Mouse (Mus musculus) hindbrain, embryonic 13.5 days (tissue): ENCODE results near the gene Rnf217. TPM values are rescaled to one million over a fixed set of nuclear protein-coding genes. Genes with fewer than 3 reads are reported as not detected.

Source experiments
- ATAC-seq: fragments of 200-750 bp; cut with Nextera tagmentation; 2 replicates; pipeline ENCODE4 v1.8.0; 2017; ENCODE audit warnings: moderate TSS enrichment; ENCODE audit not compliant: low FRiP score
- H3K27ac ChIP-seq: fragments of 300-500 bp; sonication (generic); 2 replicates; pipeline ENCODE4 v1.5.1; 2015; ENCODE audit warnings: inconsistent platforms, mild to moderate bottlenecking, moderate library complexity
- H3K27me3 ChIP-seq: fragments of 300-500 bp; sonication (generic); 2 replicates; pipeline ENCODE4 v1.6.1; 2015; ENCODE audit warnings: mild to moderate bottlenecking, inconsistent platforms
- H3K36me3 ChIP-seq: fragments of 300-500 bp; sonication (generic); 2 replicates; pipeline ENCODE4 v1.6.1; 2015; ENCODE audit warnings: mild to moderate bottlenecking, inconsistent platforms
- H3K4me1 ChIP-seq: fragments of 300-500 bp; sonication (generic); replicated peaks from 2 replicates; pipeline ENCODE4 v1.6.1; 2015; ENCODE audit warnings: inconsistent platforms
- H3K4me2 ChIP-seq: fragments of 300-500 bp; sonication (generic); 2 replicates; pipeline ENCODE4 v1.6.1; 2015; ENCODE audit warnings: inconsistent platforms, mild to moderate bottlenecking, moderate library complexity
- H3K4me3 ChIP-seq: fragments of 300-500 bp; sonication (generic); 2 replicates; pipeline ENCODE4 v1.5.1; 2015; ENCODE audit warnings: mild to moderate bottlenecking, inconsistent platforms
- H3K9ac ChIP-seq: fragments of 300-500 bp; sonication (generic); 2 replicates; pipeline ENCODE4 v1.6.1; 2015; ENCODE audit warnings: mild to moderate bottlenecking, inconsistent platforms
- H3K9me3 ChIP-seq: fragments of 300-500 bp; sonication (generic); 2 replicates; pipeline ENCODE4 v1.6.1; 2016; ENCODE audit warnings: inconsistent platforms
- WGBS: fragments of 180-500 bp; shearing (Covaris S2); methylation state at CpG from one replicate; pipeline ENCODE4 v1.1.7; 2015; 5-methylcytosine and 5-hydroxymethylcytosine counted together
- polyA plus RNA-seq: library from polyadenylated mRNA; unstranded; fragments of >200 nt; fragmentation: Nextera tagmentation; extraction: Ambion mirVana; gene quantifications from 2 replicates; pipeline ENCODE4 v1.2.1, GENCODE M21; 2015

Gene Rnf217
- polyA plus RNA-seq, 1 experiment from 2014 or later = 1.5 TPM

- Histone ChIP-seq H3K4me1 (peaks cover 7% of the 10 kb centered on the region), H3K9me3 (no peaks in the 10 kb centered on the region), H3K27ac (no peak overlapping the region), H3K36me3 (no peaks in the 10 kb centered on the region), H3K4me2 (no peak overlapping the region), H3K4me3 (no peak overlapping the region), H3K9ac (no peak overlapping the region), H3K27me3 (no peaks in the 10 kb centered on the region)
- 80% methylated on average over 2 of the region's 2 CpGs for WGBS
- ATAC-seq = no peak
These were observed 61.8 kb downstream of the Rnf217 start for GRCm38 (mm10) chr10:31547156-31547555.

- WGBS = 81% methylated on average over 6 of the region's 6 CpGs
These were observed 64.6 kb downstream of the Rnf217 start for GRCm38 (mm10) chr10:31544149-31544942.

DNA sequence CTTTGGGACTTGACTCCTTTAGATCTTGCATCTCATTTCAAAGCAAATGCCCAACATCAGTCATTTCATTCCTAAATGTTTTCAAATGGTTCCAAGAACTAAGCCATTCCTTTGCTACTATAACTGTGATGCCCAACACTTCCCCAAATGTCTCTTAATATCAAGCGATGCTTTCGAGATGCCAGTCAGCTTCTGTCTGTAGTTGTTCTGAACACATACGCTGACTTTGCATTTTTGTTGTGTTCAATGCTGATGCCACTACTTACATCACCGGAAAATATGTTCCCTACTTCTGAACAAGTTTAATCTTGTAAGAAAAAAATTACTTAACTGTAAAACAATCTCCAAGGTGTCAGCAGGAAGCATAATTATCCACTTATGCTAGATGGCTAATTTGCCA is 68.5 kb downstream of the Rnf217 start:
- H3K4me3 ChIP-seq = no peak overlapping the region
- H3K4me2 ChIP-seq = no peak overlapping the region
- H3K27ac ChIP-seq = 0 out of 2 replicates have a peak overlapping the region, but pooled peaks have one; percentile 10
- no peaks in the 10 kb centered on the region for H3K4me1 ChIP-seq
- no peak overlapping the region for H3K9ac ChIP-seq
- H3K9me3 ChIP-seq = no peaks in the 10 kb centered on the region
- no peaks in the 10 kb centered on the region for H3K36me3 ChIP-seq
- no peak for ATAC-seq
- WGBS = 87% methylated on average over 4 of the region's 4 CpGs
- H3K27me3 ChIP-seq = no peaks in the 10 kb centered on the region

More at GRCm38 (mm10) chr10:31544149-31544942, 64.6 kb downstream of the Rnf217 start:
- Histone ChIP-seq H3K27ac (no peak overlapping the region), H3K27me3 (no peaks in the 10 kb centered on the region), H3K9me3 (no peaks in the 10 kb centered on the region), H3K4me3 (no peak overlapping the region), H3K4me2 (no peak overlapping the region), H3K9ac (no peak overlapping the region), H3K4me1 (no peaks in the 10 kb centered on the region), H3K36me3 (no peaks in the 10 kb centered on the region)
- no peak for ATAC-seq

GRCm38 (mm10) chr10:31539351-31539750 is 69.6 kb downstream of the Rnf217 start:
- Histone ChIP-seq H3K27ac (no peak overlapping the region), H3K36me3 (no peaks in the 10 kb centered on the region), H3K4me3 (no peak overlapping the region), H3K27me3 (no peaks in the 10 kb centered on the region), H3K4me1 (no peaks in the 10 kb centered on the region), H3K9me3 (no peaks in the 10 kb centered on the region), H3K9ac (no peak overlapping the region), H3K4me2 (no peak overlapping the region)
- 86% methylated on average over 2 of the region's 2 CpGs for WGBS
- no peak for ATAC-seq

GRCm38 (mm10) chr10:31538721-31539120 is 70.3 kb downstream of the Rnf217 start:
- no peak overlapping the region for H3K27ac ChIP-seq
- H3K9me3 ChIP-seq = no peaks in the 10 kb centered on the region
- H3K36me3 ChIP-seq = no peaks in the 10 kb centered on the region
- no peak for ATAC-seq
- 83% methylated on average over 3 of the region's 3 CpGs for WGBS
- H3K4me3 ChIP-seq = no peak overlapping the region
- H3K27me3 ChIP-seq = no peaks in the 10 kb centered on the region
- H3K4me2 ChIP-seq = no peak overlapping the region
- H3K4me1 ChIP-seq = no peaks in the 10 kb centered on the region
- no peak overlapping the region for H3K9ac ChIP-seq

GRCm38 (mm10) chr10:31538243-31538642 is 70.7 kb downstream of the Rnf217 start:
- H3K27ac ChIP-seq = no peak overlapping the region
- H3K9me3 ChIP-seq = no peaks in the 10 kb centered on the region
- H3K4me2 ChIP-seq = no peak overlapping the region
- no peaks in the 10 kb centered on the region for H3K27me3 ChIP-seq
- H3K9ac ChIP-seq = no peak overlapping the region
- no peaks in the 10 kb centered on the region; the same call in 1 of the 2 replicates for H3K36me3 ChIP-seq
- H3K4me1 ChIP-seq = no peaks in the 10 kb centered on the region
- H3K4me3 ChIP-seq = no peak overlapping the region
- ATAC-seq = no peak
- 94% methylated on average over 2 of the region's 2 CpGs for WGBS

- no peak overlapping the region for H3K9ac ChIP-seq
These were observed 71.8 kb downstream of the Rnf217 start for GRCm38 (mm10) chr10:31537213-31537612.

GRCm38 (mm10) chr10:31535046-31535445 is 73.9 kb downstream of the Rnf217 start:
- H3K27me3 ChIP-seq = no peaks in the 10 kb centered on the region
- H3K4me3 ChIP-seq = no peak overlapping the region
- no peak overlapping the region for H3K27ac ChIP-seq
- H3K9me3 ChIP-seq = no peaks in the 10 kb centered on the region
- no peak overlapping the region for H3K9ac ChIP-seq
- H3K4me2 ChIP-seq = no peak overlapping the region
- H3K4me1 ChIP-seq = no peaks in the 10 kb centered on the region
- no peak for ATAC-seq
- WGBS = 93% methylated on average over 2 of the region's 2 CpGs
- no peaks in the 10 kb centered on the region; the same call in 1 of the 2 replicates for H3K36me3 ChIP-seq

More at GRCm38 (mm10) chr10:31537213-31537612, 71.8 kb downstream of the Rnf217 start:
- no peak overlapping the region for H3K4me2 ChIP-seq
- H3K9me3 ChIP-seq = no peaks in the 10 kb centered on the region
- WGBS = 71% methylated on average over 3 of the region's 3 CpGs
- H3K36me3 ChIP-seq = no peaks in the 10 kb centered on the region; the same call in 1 of the 2 replicates
- no peaks in the 10 kb centered on the region for H3K27me3 ChIP-seq
- no peak for ATAC-seq
- no peaks in the 10 kb centered on the region for H3K4me1 ChIP-seq
- no peak overlapping the region for H3K27ac ChIP-seq
- no peak overlapping the region for H3K4me3 ChIP-seq

DNA sequence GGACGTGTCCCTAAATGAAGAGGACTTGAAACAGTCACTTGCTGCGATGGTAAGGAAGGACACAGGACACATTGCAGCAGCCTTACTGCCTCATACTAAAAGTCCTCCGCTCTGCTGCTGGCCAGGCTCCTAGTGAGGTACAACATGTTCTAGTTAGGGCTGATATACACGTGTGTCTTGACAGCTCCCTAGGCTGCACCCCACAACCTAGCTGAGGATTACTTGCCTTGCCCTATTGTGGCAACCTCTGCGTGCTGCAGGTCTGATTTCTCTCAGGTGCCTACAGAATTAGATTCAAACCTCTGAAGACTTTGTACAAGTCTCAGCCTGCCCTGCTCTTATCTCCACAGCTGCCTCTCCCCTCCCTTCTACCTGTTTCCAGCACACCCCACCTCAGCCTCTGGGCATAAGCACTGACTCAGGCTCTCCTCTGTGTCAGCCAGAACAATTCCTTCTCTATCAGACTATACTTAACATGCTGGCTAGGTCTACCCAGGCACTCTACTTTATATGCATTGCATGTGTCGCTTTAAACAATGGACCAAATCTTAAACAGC is 75.6 kb downstream of the Rnf217 start:
- H3K9me3 ChIP-seq = no peaks in the 10 kb centered on the region
- peaks cover 10% of the 10 kb centered on the region for H3K4me1 ChIP-seq
- no peaks in the 10 kb centered on the region for H3K27me3 ChIP-seq
- no peak overlapping the region for H3K9ac ChIP-seq
- H3K4me3 ChIP-seq = no peak overlapping the region
- no peak overlapping the region for H3K27ac ChIP-seq
- peak; percentile 33; the same call in 1 of the 2 replicates for ATAC-seq
- H3K4me2 ChIP-seq = no peak overlapping the region
- no peaks in the 10 kb centered on the region; the same call in 1 of the 2 replicates for H3K36me3 ChIP-seq
- WGBS = 88% methylated on average over 6 of the region's 6 CpGs

DNA sequence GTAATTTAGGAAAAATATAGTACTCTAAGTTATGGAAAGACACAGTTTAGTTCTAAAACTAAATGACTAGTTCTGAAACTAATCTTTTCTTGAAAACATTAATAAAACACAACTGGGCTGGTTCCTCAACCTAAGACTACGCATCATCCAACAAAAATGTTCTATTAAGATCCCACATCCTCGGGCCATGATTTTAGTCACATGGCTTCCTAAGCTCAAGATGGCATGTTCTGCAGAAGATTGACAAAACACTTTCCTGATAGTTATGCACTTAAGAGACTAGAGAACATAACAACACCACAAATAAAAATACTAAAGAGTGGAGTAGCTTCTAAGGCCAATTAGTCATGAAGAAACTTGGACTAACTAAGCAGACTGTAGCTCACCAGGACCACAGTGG is 76.2 kb downstream of the Rnf217 start:
- Histone ChIP-seq H3K9me3 (no peaks in the 10 kb centered on the region), H3K36me3 (no peaks in the 10 kb centered on the region; the same call in 1 of the 2 replicates), H3K9ac (no peak overlapping the region), H3K27ac (no peak overlapping the region), H3K27me3 (no peaks in the 10 kb centered on the region), H3K4me2 (no peak overlapping the region), H3K4me3 (no peak overlapping the region), H3K4me1 (peaks cover 13% of the 10 kb centered on the region)
- 94% methylated on average over 2 of the region's 2 CpGs for WGBS
- no peak for ATAC-seq

DNA sequence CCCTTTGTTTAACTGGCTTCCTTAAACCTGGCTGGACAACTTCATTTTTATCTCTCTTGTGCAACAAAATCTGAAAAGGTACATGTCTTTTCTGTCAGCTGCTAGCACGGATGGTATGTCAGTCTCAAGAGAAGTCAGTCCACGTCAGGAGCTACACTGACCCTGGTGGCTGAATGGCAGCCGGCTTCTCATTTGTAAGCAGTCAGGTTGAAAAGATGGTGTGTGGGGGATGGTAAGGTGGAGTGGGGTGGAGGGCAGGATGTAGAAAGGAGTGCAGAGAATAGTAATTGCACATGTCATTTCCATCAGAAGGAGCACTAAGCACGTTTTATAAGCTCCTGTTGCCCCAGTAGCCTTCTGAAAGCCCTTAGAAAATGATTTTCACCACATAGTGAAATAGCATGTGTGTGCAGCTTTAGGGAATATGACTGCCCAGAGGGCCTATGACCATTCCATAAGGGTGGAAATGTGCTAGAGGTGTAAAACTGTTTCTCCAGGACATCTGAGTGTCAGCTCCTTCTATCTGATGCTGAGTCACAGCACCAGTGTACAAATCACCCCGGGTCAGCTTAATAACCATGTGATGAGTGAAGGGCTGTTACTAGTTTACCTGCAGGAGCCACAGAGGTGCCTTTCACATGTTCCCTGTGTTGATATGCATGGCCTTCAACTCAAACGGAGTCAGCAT is 80.5 kb downstream of the Rnf217 start:
- Histone ChIP-seq H3K9me3 (no peaks in the 10 kb centered on the region), H3K9ac (no peak overlapping the region), H3K4me2 (no peak overlapping the region), H3K4me3 (no peak overlapping the region), H3K27ac (peak overlapping the region; percentile 44; the same call in 1 of the 2 replicates), H3K4me1 (peaks cover 13% of the 10 kb centered on the region), H3K36me3 (no peaks in the 10 kb centered on the region; the same call in 1 of the 2 replicates), H3K27me3 (no peaks in the 10 kb centered on the region)
- 32% methylated on average over 6 of the region's 6 CpGs for WGBS
- ATAC-seq = peak; percentile 66

DNA sequence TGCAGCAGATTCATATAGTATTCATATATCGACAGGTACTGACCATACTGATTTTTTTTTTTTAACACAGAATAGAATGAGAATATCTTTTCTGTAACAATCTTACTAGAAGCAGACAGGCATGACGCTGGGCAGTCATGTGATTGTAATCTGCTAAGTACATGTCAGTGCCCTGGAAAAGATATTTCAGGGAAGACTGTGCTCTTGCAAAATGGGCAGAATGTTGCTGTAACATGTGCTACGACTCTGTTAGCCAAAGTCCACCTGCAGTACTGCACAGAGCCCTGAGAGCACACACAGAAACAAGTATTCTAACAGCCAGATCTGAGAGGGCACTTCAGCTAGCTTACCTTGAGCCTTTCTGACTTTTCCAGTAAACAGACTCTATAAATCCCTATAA is 83.3 kb downstream of the Rnf217 start:
- no peaks in the 10 kb centered on the region for H3K9me3 ChIP-seq
- 88% methylated on average over 3 of the region's 3 CpGs for WGBS
- H3K4me1 ChIP-seq = peaks cover 13% of the 10 kb centered on the region
- no peaks in the 10 kb centered on the region for H3K36me3 ChIP-seq
- no peak overlapping the region for H3K4me3 ChIP-seq
- H3K9ac ChIP-seq = no peak overlapping the region
- no peak overlapping the region for H3K27ac ChIP-seq
- no peak for ATAC-seq
- no peak overlapping the region for H3K4me2 ChIP-seq
- no peaks in the 10 kb centered on the region for H3K27me3 ChIP-seq
